Mouse (Mus musculus) layer of hippocampus, postnatal 36 days (tissue): Measurements from ENCODE around the gene Gatd1. TPM values are rescaled to one million over a fixed set of nuclear protein-coding genes. Genes with fewer than 3 reads are reported as not detected.

Experiments
- DNase-seq, 2 experiments: peaks; one replicate each; pipeline ENCODE4 v3.0.0; 2022
- total RNA-seq, 2 experiments: library from RNA; stranded (reverse); gene quantifications; 2 replicates each; pipeline ENCODE4 v1.2.3; 2021

Gene Gatd1
- total RNA-seq, 2 experiments from 2014 or later, result 42.2 to 48.4 TPM

DNA sequence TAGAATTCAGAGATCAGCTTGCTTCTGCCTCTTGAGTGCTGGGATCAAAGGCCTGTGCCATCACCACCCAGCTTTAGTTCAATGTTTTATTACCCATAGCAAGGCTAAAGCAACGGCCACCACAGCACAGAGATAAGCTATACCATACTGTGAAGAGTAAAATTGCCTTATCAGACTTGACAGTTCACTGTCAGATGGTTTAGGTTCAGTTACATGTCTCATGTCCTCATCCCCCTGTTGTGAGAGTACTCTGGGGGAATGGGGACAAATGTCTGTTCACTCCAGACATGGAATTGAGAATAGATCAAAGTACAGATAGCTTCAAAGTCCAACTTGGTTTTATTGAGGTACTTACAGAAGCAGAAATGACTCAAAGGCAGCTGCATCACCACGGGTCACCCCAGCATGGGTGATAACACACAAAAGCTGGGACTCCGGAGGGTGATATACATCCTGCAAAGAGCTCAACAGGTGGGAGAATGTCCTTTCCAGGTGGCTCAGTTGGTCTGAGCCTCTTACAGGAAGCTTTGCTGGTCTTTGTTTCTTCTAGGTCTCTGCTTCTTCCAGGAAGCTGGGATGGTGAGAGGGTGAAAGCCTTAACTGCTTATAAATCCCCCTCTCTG lies 25.3 kb downstream of the Gatd1 start:
- no peak for DNase-seq

DNA sequence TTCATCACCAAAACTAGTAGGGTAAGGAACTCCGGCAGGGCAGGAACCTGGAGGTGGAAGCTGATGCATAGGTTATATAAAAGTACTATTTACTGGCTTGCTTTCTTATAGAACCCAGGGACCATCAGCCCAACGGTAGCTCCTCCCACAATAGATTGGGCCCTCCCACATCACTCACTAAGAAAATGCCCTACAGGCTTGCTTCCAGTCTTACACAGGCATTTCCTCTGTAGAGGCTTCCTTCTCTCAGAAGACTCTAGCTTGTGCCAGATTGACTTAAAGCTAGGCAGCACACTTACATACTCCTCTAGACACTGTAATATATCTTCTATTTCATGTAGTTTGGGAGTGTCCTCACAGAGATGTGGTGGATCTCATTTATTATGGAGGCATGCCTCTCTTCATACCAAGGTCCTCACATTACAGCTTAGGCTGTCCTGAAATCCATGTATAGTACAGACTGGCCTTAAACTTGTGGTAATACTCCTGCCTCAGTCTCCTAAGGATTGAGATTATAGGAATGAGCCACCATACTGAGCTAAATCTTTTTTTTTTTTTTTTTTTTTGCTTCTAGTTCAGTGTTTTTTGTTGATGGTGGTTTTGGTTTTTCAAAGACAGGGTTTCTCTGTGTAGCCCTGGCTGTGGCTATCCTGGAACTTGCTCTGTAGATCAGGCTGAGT lies 26.0 kb downstream of the Gatd1 start:
- no peak for DNase-seq

DNA sequence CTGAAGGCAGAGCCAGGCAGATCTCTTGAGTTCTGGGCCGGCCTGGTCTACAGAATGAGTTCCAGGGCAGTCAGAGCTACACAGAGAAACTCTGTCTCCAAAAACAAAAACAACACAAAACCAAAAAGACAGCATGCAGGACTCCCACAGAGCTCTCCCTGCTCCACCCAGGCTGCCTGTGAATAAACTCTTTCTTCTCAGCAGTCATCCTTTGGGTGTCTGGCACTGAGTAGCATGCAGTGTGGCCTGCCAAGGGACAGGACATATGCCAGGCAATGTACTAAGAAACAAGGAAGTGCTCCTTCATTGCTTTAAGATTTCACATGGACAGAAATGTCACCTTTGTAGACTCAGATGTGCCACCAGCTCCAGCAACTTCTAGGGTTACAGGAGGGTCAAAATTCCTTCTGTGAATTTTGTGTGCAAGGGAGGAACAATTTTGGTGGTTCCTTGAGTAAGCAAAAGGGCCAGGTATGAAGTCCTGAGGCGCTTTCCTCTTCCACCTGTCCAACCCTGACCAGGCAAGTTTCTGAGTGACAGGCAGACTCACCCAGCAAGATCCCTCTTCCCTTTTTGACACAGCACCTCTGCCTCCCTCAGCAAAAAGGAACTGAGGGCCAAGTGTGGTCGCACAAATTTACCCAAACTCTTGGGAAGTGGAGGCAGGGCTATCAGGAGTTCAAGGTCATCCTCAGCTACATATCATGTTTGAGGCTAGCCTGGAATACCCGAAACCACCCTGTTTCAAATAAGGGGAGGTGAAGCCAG lies 32.7 kb downstream of the Gatd1 start:
- no peak for DNase-seq

DNA sequence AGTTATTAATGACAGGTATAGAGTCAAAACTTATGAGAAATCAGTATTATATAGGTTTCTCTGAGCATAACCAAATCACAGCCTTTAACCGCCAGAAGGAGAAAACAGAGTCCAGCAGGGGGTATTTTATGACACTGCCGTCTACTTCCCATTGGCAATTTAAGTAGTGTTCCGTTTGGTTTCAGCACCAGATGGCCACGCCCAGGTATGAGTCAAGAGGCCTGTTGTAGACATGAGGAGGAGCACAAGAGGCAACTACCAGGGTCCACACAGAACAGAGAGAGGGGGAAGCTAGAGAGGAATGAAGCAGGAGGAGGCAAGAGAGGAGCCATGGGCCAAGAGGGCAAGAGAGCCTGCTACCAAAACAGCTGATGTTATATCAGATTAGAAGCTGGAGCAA lies 34.4 kb downstream of the Gatd1 start:
- no peak for DNase-seq

DNA sequence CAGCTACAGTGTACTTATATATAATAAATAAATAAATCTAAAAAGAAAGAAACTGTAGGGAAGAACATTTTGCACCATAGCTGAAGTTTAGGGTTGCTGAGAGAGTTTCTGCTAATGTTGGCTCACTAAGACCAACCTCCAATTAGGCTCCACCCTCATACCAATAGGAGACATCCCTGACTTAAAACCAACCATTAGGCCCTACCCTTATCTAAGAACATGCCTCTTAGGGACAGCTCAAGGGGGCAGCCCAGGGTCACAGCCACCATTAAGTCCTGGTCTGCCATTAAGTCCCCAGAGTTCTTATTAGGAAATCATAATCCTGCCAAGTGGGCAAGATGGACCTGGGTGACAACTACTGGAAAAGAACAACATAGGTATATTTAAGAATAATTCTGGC lies 39.5 kb downstream of the Gatd1 start:
- DNase-seq, result no peak

DNA sequence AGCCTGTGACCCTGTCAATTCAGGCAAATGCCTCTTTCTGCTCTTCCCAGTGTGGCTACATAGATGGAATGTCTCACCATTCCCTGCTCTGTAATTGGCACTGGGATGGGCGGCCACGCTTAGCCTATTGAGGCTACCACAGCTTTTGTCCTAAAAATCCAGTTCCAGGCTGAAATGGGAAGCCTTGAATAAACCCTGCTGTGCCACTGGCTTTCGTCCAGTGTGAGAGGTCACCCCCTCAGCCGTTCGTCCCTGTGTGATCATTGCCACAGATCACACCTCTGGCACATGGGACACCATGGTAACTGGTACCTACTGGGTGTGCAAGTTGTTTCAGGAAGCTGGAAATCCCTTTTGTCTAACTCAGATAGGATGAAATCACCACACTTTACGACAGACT lies 40.3 kb downstream of the Gatd1 start:
- DNase-seq, result no peak

DNA sequence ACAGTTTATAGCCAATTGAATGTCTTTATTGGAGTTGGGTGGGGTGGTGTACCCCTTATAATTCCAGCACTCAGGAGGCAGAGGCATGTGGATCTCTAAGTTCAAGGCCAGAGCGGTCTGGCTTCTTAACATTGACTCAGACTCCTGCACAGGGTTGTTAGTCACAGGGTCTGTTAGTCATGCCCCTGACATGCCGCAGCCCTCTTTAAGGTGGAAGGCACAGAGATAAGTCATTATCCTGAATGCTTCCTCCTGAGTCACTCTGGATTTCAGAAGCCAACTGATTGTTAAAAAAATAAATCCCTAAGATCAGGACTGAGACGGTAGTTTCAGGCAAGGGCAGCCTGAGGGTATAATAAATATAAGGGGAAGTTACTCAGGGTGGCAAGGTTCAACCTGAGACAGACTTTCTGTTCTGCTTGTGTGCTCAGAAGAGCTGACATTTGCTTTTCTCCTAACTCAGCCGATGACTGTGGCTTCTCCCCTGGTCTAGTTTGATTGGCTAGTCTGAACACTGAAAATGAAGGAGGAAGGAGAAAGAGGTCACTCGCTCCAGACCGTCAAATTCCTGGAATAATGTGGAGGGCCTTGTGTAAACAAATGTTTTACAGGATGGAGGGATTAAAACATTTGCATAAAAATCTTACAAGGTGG lies 41.9 kb downstream of the Gatd1 start:
- no peak for DNase-seq

DNA sequence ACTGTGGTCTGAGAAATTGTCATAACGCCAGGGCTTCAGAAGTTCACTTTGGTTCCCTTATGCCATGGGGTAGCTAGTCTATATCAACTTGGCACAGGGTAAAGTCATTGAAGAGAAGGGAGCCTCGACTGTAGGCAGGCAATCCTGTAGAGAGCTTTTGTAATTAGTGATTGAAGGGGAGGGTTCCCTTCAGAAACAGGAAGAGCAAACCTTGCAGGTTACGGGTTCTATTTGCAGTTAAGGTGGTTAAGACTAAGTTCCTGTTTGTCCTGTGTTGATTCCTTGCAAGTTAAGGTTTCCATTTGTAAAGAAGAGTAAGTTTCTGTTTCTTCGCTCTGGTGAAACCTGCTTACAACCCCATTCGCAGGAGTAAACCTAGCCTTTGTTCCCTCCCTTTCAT lies 44.0 kb downstream of the Gatd1 start:
- no peak for DNase-seq

DNA sequence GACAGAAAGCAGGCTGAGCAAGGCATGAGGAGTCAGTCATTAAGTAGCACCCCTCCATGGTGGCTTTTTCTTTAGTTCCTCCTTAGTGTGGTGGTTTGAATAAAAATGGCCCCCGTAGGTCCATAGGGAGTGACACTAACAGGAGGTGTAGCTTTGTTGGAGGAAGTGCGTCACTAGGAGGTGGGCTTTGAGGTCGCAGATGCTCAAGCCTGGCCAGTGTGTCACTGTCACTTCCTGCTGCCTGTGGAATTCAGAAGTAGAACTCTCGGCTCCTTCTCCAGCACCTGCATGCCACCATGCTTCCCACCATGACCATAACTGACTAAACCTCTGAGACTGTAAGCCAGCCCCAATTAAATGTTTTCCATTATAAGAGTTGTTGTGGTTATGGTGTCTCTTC lies 46.6 kb downstream of the Gatd1 start:
- no peak for DNase-seq

DNA sequence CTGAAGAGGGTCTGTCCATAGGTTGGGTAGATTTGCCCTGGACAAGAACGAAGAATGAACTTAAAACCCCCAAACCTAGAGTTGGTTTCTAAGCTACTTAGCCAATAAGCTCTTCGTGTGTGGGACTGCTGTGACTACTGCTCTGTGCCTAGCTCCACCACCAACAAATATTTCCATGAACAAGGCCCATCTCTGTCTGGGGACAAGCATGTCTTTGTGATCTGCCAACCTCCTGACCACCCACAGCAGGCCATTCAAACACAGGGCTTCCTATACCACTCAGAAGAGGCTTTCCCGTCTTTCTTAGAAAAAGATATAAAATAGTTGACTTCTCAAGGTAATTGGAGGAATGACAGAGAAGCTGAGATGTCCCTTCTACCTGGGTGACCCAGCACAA lies 48.9 kb downstream of the Gatd1 start:
- no peak for DNase-seq

DNA sequence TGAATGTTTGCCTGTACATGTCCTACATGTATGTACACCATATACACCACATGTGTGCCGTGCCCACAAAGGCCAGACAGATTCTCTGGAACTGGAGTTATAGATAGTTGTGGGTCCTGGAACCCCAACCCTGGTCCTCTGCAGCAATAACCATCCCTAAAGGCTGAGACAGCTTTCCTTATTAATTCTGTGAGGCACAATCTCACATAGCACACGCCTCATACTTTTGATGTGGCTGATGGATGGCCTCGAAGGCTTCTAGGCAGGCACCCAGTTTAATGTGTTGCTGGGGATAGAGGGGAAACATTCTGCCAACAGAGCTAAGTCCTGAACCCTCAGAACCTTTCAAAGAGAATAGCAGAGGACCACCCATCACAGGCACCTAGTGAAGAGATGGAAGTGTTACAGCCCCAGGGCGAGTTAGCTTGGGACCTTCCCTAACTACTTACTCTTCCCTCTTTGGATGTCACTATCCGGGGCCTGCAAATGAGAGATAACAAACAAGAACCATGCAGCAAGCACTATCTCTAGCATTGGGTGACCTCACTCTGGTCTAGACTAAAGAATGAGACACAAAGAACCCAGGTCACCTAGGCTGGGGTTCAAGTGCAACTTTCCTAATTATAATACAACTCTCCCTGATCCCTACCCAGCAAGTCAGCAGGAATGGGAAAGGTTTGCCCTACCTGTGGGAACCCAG lies 49.4 kb downstream of the Gatd1 start:
- DNase-seq, result no peak

DNA sequence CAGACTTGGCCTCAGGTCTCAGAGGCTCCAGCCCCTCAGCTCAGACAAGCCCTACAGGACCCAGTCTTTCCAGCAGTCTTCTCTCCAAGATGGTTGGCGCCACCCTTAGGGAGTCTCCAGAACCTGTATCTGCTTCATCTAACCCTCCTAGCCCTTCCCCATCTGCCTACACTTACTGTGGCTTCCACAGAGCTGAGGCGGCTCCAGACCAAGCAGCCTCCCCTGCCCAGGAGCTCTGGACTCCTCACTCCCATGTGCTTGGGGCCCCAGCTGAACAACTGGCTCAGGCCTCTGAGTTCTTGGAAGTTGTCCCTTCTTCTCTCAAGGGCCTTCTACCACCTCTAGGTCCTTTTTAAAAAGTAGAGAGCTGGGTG lies 50.2 kb downstream of the Gatd1 start:
- no peak for DNase-seq

DNA sequence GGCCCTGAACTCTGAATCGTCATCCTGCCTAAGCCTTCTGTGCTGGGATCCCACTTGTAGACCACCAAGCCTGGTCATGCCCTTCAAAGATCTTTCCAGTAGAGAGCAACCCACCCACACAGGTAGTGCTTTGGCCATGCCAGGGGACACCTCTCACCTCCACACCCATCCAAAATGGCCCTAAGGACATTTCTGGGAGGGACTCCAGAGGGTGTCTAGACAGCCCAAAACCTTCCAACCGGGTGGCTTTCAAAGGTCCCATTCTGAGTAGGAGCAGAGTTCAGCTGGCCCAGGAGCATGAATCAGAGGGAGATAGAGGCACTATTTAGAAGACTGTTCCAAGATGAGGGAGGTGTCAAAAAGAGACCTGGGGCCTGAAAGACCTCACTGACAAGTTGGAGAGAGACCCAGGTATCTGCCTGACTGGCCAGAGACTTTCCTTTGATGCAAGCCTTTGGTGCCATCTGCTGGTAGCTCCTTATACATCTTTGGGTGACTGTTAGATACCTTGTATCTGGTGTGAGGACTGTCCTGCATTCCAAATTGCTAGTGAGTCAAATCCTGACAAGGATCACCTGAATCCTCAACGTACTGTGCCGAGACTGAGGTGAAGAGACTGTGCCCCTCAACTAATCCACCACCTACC lies 50.7 kb downstream of the Gatd1 start:
- DNase-seq, result peak; percentile 62 to 72

DNA sequence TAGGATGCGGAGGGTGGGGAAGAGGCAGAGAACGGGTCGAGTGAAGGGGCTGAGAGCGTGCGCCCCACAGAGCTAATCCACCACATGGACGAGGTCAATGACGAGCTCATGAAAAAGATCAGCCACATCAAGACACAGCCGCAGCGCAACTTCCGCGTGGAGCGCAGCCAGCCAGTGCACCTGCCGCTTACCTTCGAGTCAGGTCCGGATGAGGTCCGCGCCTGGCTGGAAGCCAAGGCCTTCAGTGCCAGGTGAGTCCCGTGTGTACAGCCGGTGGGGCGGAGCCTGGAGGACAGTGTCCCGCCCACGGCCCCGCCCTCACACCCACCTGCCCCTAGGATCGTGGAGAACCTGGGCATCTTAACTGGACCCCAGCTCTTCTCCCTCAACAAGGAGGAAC lies 52.4 kb downstream of the Gatd1 start:
- DNase-seq, result no peak

Other genes with a start within 250 kb of the Gatd1 start
- gene Rnh1, start 241.3 kb downstream of the Gatd1 start, total RNA-seq, result 10 to 100 TPM; 36.1 to 40.2 TPM
- 100 to 1,000 TPM; 209 to 213 TPM for gene Hras, start 220.1 kb downstream of the Gatd1 start, total RNA-seq
- gene Lrrc56, start 220.0 kb downstream of the Gatd1 start, total RNA-seq, result 1 to 10 TPM; 4.5 to 5.9 TPM
- gene Lmntd2, start 200.1 kb downstream of the Gatd1 start, total RNA-seq, result not detected
- under 1 TPM; 0.73 to 0.82 TPM for gene Rassf7, start 198.3 kb downstream of the Gatd1 start, total RNA-seq
- 10 to 100 TPM; 79.9 to 86.9 TPM for gene Phrf1, start 185.4 kb downstream of the Gatd1 start, total RNA-seq
- gene Irf7, start 147.7 kb downstream of the Gatd1 start, total RNA-seq, result 1 to 10 TPM in 1 of 2 experiments, under 1 TPM in 1; 0.51 to 1.2 TPM
- gene Cdhr5, start 137.3 kb downstream of the Gatd1 start, total RNA-seq, result not detected
- gene Sct, start 135.0 kb downstream of the Gatd1 start, total RNA-seq, result not detected
- under 1 TPM in 1 of 2 experiments, not detected in 1; 0.18 TPM for gene Drd4, start 122.1 kb downstream of the Gatd1 start, total RNA-seq
- 10 to 100 TPM; 79.4 to 82.5 TPM for gene Deaf1, start 86.4 kb downstream of the Gatd1 start, total RNA-seq
- gene Tmem80, start 86.4 kb downstream of the Gatd1 start, total RNA-seq, result 10 to 100 TPM; 32.4 to 34.3 TPM
- 1 to 10 TPM; 4.6 to 5.8 TPM for gene Eps8l2, start 75.3 kb downstream of the Gatd1 start, total RNA-seq
- 100 to 1,000 TPM; 119 to 121 TPM for gene Taldo1, start 21.9 kb downstream of the Gatd1 start, total RNA-seq
- 100 to 1,000 TPM; 250 to 269 TPM for gene Cend1, start 15.4 kb upstream of the Gatd1 start, total RNA-seq
- 100 to 1,000 TPM; 319 to 341 TPM for gene Slc25a22, start 23.8 kb upstream of the Gatd1 start, total RNA-seq
- gene Pidd1, start 29.9 kb upstream of the Gatd1 start, total RNA-seq, result 1 to 10 TPM in 1 of 2 experiments, under 1 TPM in 1; 0.66 to 1.1 TPM
- gene Rplp2, start 33.2 kb upstream of the Gatd1 start, total RNA-seq, result 100 to 1,000 TPM; 556 TPM
- 10 to 100 TPM; 17.7 to 27.0 TPM for gene Pnpla2, start 41.1 kb upstream of the Gatd1 start, total RNA-seq
- 1 to 10 TPM; 3.9 to 6.0 TPM for gene Cracr2b, start 47.0 kb upstream of the Gatd1 start, total RNA-seq
- gene Cd151, start 53.3 kb upstream of the Gatd1 start, total RNA-seq, result 10 to 100 TPM; 21.4 to 21.5 TPM
- 10 to 100 TPM; 42.8 to 44.9 TPM for gene Polr2l, start 61.0 kb upstream of the Gatd1 start, total RNA-seq
- gene Tspan4, start 61.1 kb upstream of the Gatd1 start, total RNA-seq, result 10 to 100 TPM; 13.1 to 13.7 TPM
- gene Chid1, start 125.7 kb upstream of the Gatd1 start, total RNA-seq, result 10 to 100 TPM; 73.0 to 73.3 TPM
- 100 to 1,000 TPM; 231 to 245 TPM for gene Ap2a2, start 148.0 kb upstream of the Gatd1 start, total RNA-seq
- gene Muc6, start 241.2 kb upstream of the Gatd1 start, total RNA-seq, result not detected